Mouse (Mus musculus) erythroid progenitor cell, adult 5-6 weeks (primary cell): ENCODE results near the gene Tmigd1. TPM values are rescaled to one million over a fixed set of nuclear protein-coding genes. Genes with fewer than 3 reads are reported as not detected.
"Not testable (repeated sequence)": the region's sequence is repeated elsewhere in the genome, so short reads cannot be mapped to it uniquely, and the experiment has no call there.

Experiments used
- ATAC-seq: replicated peaks from 2 replicates; pipeline ENCODE4 v1.8.0; 2016; ENCODE audit warnings: moderate number of reproducible peaks, mild to moderate bottlenecking, moderate TSS enrichment, inconsistent platforms; ENCODE audit not compliant: poor library complexity, low FRiP score, severe bottlenecking
- total RNA-seq, 2 experiments: library from RNA; stranded (forward) in 1 of 2; stranded (reverse) in 1 of 2; fragments of 150-400 nt in 1 of 2; fragments of 186-747, 209-891 nt in 1 of 2; gene quantifications; 2 replicates each; pipeline versions ENCODE4 v1.2.3 to v1.2.4; 2015 to 2017; ENCODE audit warnings: low replicate concordance in 2 of 2

The Tmigd1 gene
- total RNA-seq, 2 experiments from 2014 or later: not detected

- ATAC-seq: no peak
These were observed 4.8 kb upstream of the Tmigd1 start for GRCm38 (mm10) chr11:76897126-76897525.

GRCm38 (mm10) chr11:76897871-76898270, 4.1 kb upstream of the Tmigd1 start:
- ATAC-seq: no peak

GRCm38 (mm10) chr11:76898751-76899150, 3.2 kb upstream of the Tmigd1 start:
- ATAC-seq: no peak

- no peak for ATAC-seq
These were observed 1.9 kb upstream of the Tmigd1 start for GRCm38 (mm10) chr11:76899758-76900738.

GRCm38 (mm10) chr11:76904340-76904739, 2.4 kb downstream of the Tmigd1 start:
- no peak for ATAC-seq

GRCm38 (mm10) chr11:76908651-76909050, 6.7 kb downstream of the Tmigd1 start:
- no peak for ATAC-seq

- ATAC-seq: no peak
These were observed 9.5 kb downstream of the Tmigd1 start for GRCm38 (mm10) chr11:76911325-76912054.

- no peak for ATAC-seq
These were observed 10.1 kb downstream of the Tmigd1 start for GRCm38 (mm10) chr11:76912055-76912395.

- no peak for ATAC-seq
These were observed 12.4 kb downstream of the Tmigd1 start for GRCm38 (mm10) chr11:76914366-76914765.

GRCm38 (mm10) chr11:76916539-76917229, 14.7 kb downstream of the Tmigd1 start:
- no peak for ATAC-seq

- ATAC-seq: no peak
These were observed 15.2 kb downstream of the Tmigd1 start for GRCm38 (mm10) chr11:76917230-76917548.

- ATAC-seq: no peak
These were observed 18.6 kb downstream of the Tmigd1 start for GRCm38 (mm10) chr11:76920607-76921006.

- no peak for ATAC-seq
These were observed 22.8 kb downstream of the Tmigd1 start, which contains the start of gene Blmh for GRCm38 (mm10) chr11:76924759-76925236. Gene Blmh (plus strand): TSS chr11:76924809.

- ATAC-seq: not testable (repeated sequence)
These were observed 26.6 kb downstream of the Tmigd1 start for GRCm38 (mm10) chr11:76928586-76928985.

GRCm38 (mm10) chr11:76933209-76933608, 31.2 kb downstream of the Tmigd1 start:
- no peak for ATAC-seq

- ATAC-seq: no peak
These were observed 34.6 kb downstream of the Tmigd1 start for GRCm38 (mm10) chr11:76936578-76936977.

GRCm38 (mm10) chr11:76944839-76945238, 42.9 kb downstream of the Tmigd1 start:
- ATAC-seq: no peak

GRCm38 (mm10) chr11:76945386-76946202, 43.6 kb downstream of the Tmigd1 start:
- peak; percentile 98 for ATAC-seq

GRCm38 (mm10) chr11:76946203-76946585, 44.2 kb downstream of the Tmigd1 start:
- no peak for ATAC-seq
